Mouse (Mus musculus): ENCODE measurements at regions not wholly inside any gene's neighbourhood (a gene's known extent, or its start where the extent isn't known, plus 50 kb on each side); places are given as distances from the start of the nearest gene placed in this dataset.

GRCm38 (mm10) chr12:112335641-112336040 lies 153.6 kb upstream of the A530016L24Rik start:
- no peak for DNase-seq (ENCODE audit: low spot score)

- no peak for DNase-seq (ENCODE audit: low spot score)
These were observed 152.5 kb upstream of the A530016L24Rik start for GRCm38 (mm10) chr12:112336691-112337295.

- DNase-seq (ENCODE audit: low spot score) = no peak
These were observed 151.8 kb upstream of the A530016L24Rik start for GRCm38 (mm10) chr12:112337443-112337842.

- no peak for DNase-seq (ENCODE audit: low spot score)
These were observed 150.3 kb upstream of the A530016L24Rik start for GRCm38 (mm10) chr12:112338976-112339375.

- DNase-seq (ENCODE audit: low spot score) = no peak
These were observed 149.6 kb upstream of the A530016L24Rik start for GRCm38 (mm10) chr12:112339481-112340179.

- DNase-seq (ENCODE audit: low spot score) = no peak
These were observed 149.0 kb upstream of the A530016L24Rik start for GRCm38 (mm10) chr12:112340248-112340647.

GRCm38 (mm10) chr12:112341726-112342469 lies 147.3 kb upstream of the A530016L24Rik start:
- DNase-seq (ENCODE audit: low spot score) = no peak

GRCm38 (mm10) chr12:112343064-112343463 lies 146.2 kb upstream of the A530016L24Rik start:
- no peak for DNase-seq (ENCODE audit: low spot score)

- DNase-seq (ENCODE audit: low spot score) = no peak
These were observed 145.0 kb upstream of the A530016L24Rik start for GRCm38 (mm10) chr12:112344285-112344684.

GRCm38 (mm10) chr12:112345797-112346196 lies 143.5 kb upstream of the A530016L24Rik start:
- no peak for DNase-seq (ENCODE audit: low spot score)

GRCm38 (mm10) chr12:112348116-112348515 lies 141.1 kb upstream of the A530016L24Rik start:
- no peak for DNase-seq (ENCODE audit: low spot score)

GRCm38 (mm10) chr12:112349676-112350318 lies 139.5 kb upstream of the A530016L24Rik start:
- DNase-seq (ENCODE audit: low spot score) = no peak

- DNase-seq (ENCODE audit: low spot score) = no peak
These were observed 138.5 kb upstream of the A530016L24Rik start for GRCm38 (mm10) chr12:112350733-112351132.

- DNase-seq (ENCODE audit: low spot score) = no peak
These were observed 125.9 kb upstream of the A530016L24Rik start for GRCm38 (mm10) chr12:112363349-112363748.

- DNase-seq (ENCODE audit: low spot score) = no peak
These were observed 122.0 kb upstream of the A530016L24Rik start for GRCm38 (mm10) chr12:112367221-112367620.

GRCm38 (mm10) chr12:112368112-112368511 lies 121.1 kb upstream of the A530016L24Rik start:
- DNase-seq (ENCODE audit: low spot score) = no peak

- no peak for DNase-seq (ENCODE audit: low spot score)
These were observed 119.5 kb upstream of the A530016L24Rik start for GRCm38 (mm10) chr12:112369581-112370371.

GRCm38 (mm10) chr12:112372234-112373050 lies 116.8 kb upstream of the A530016L24Rik start:
- no peak for DNase-seq (ENCODE audit: low spot score)

- no peak for DNase-seq (ENCODE audit: low spot score)
These were observed 115.3 kb upstream of the A530016L24Rik start for GRCm38 (mm10) chr12:112373966-112374365.

- DNase-seq (ENCODE audit: low spot score) = no peak
These were observed 113.0 kb upstream of the A530016L24Rik start for GRCm38 (mm10) chr12:112376236-112376635.

- DNase-seq (ENCODE audit: low spot score) = no peak
These were observed 112.5 kb upstream of the A530016L24Rik start for GRCm38 (mm10) chr12:112376701-112377100.

Data from left cerebral cortex, adult 11 months (tissue).